Mouse (Mus musculus) heart, embryonic 12.5 days (tissue): ENCODE data around the gene Klhl5. TPM values are rescaled to one million over a fixed set of nuclear protein-coding genes. Genes with fewer than 3 reads are reported as not detected.

Source experiments
- ATAC-seq: fragments of 200-750 bp; cut with Nextera tagmentation; 2 replicates; pipeline ENCODE4 v1.8.0; 2017; ENCODE audit warnings: moderate TSS enrichment, moderate library complexity; ENCODE audit not compliant: insufficient number of reproducible peaks, low FRiP score
- H3K27ac ChIP-seq: fragments of 300-500 bp; sonication (generic); 2 replicates; pipeline ENCODE4 v1.5.1; 2016; ENCODE audit warnings: mild to moderate bottlenecking, moderate library complexity; ENCODE audit not compliant: poor library complexity, severe bottlenecking
- H3K27me3 ChIP-seq: fragments of 300-500 bp; sonication (generic); replicated peaks from 2 replicates; pipeline ENCODE4 v1.6.1; 2016; ENCODE audit warnings: mild to moderate bottlenecking, moderate library complexity
- H3K36me3 ChIP-seq: fragments of 300-500 bp; sonication (generic); 2 replicates; pipeline ENCODE4 v1.6.1; 2016; ENCODE audit warnings: mild to moderate bottlenecking, moderate library complexity
- H3K4me1 ChIP-seq: fragments of 300-500 bp; sonication (generic); replicated peaks from 2 replicates; pipeline ENCODE4 v1.6.1; 2016; ENCODE audit warnings: mild to moderate bottlenecking
- H3K4me2 ChIP-seq: fragments of 300-500 bp; sonication (generic); 2 replicates; pipeline ENCODE4 v1.6.1; 2016; ENCODE audit warnings: mild to moderate bottlenecking, moderate library complexity
- H3K4me3 ChIP-seq: fragments of 300-500 bp; sonication (generic); 2 replicates; pipeline ENCODE4 v1.5.1; 2016; ENCODE audit warnings: mild to moderate bottlenecking
- H3K9ac ChIP-seq: fragments of 300-500 bp; sonication (generic); 2 replicates; pipeline ENCODE4 v1.6.1; 2016; ENCODE audit warnings: mild to moderate bottlenecking, moderate library complexity
- H3K9me3 ChIP-seq: fragments of 300-500 bp; sonication (generic); replicated peaks from 2 replicates; pipeline ENCODE4 v1.6.1; 2016; ENCODE audit warnings: mild to moderate bottlenecking, moderate library complexity
- WGBS: fragments of 180-500 bp; shearing (Covaris S2); methylation state at CpG from one replicate; pipeline ENCODE4 v1.1.7; 2016; 5-methylcytosine and 5-hydroxymethylcytosine counted together
- polyA plus RNA-seq: library from polyadenylated mRNA; unstranded; fragments of >200 nt; fragmentation: Nextera tagmentation; extraction: Ambion mirVana; gene quantifications from 2 replicates; pipeline ENCODE4 v1.2.1, GENCODE M21; 2016

Klhl5 gene
- polyA plus RNA-seq, 1 experiment from 2014 or later = 18.8 TPM

DNA sequence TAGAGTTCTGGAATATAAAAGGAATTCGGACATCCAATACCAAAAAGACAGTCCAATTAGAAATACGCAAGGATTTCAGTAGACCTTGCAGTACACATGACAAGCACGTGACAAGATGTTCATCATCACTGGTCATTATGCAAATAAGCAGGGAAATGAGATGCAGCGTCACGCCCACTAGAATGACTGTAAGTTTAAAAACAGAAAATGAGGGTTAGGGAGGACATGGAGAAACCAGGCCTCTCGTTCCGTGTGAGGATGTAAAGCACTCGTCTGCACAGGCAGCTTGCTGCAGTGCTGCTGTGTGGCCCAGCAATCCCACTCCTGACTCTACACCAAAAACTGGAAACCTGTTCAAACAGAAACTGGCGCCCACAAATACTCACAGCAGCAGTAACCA, 62.9 kb downstream of the Klhl5 start:
- Histone ChIP-seq H3K27ac (no peak overlapping the region), H3K36me3 (peaks cover 12% of the 10 kb centered on the region; the same call in 1 of the 2 replicates), H3K4me3 (no peak overlapping the region), H3K4me1 (peaks cover 19% of the 10 kb centered on the region), H3K9me3 (no peaks in the 10 kb centered on the region), H3K9ac (no peak overlapping the region), H3K27me3 (no peaks in the 10 kb centered on the region), H3K4me2 (no peak overlapping the region)
- whole genome bisulfite sequencing = 90% methylated on average over 9 of the region's 9 CpGs
- no peak for ATAC-seq

DNA sequence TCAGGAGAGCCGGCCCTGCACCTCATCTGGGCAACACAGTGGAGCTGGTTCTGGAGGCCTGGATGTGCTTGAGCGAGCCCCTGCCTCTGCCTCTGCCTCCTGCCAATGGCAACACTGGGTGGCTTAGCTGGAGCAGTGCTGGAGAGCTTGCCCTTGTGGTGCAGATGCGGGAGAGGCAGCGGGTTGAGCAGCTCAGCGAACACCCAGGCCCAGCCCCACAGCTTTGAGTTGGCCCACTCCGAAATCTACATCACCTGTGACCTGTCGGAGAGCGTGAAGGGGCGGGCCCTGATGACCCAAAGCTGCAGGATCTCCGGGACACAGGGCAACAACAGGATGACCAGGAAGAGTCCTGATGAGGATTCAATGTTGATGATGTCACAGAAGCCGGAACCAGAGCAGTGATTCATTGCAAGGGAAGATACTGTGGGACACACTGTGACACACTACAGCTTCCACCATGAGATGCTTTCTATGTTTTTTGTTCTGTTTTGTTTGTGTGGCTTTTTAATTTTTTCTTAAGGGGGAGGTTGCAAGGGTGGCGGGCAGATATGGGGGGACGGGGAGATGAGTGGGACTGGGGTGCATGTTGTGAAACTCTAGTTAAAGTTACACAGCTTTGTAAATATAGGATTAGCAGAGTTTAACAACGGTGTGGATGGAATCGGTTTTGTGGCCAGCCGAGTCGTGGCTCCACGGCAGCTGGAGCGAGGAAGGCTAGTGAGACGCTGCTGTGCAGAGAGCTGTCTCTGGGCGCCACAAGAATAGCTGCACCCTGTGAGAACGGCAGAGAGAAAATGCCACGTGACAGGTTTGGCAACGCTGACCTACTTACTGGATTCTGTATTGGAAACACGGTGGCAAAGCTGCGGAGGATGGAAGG, 67.9 kb downstream of the Klhl5 start:
- no peak for ATAC-seq
- 61% methylated on average over 26 of the region's 26 CpGs for WGBS
- no peak overlapping the region for H3K4me3 ChIP-seq

DNA sequence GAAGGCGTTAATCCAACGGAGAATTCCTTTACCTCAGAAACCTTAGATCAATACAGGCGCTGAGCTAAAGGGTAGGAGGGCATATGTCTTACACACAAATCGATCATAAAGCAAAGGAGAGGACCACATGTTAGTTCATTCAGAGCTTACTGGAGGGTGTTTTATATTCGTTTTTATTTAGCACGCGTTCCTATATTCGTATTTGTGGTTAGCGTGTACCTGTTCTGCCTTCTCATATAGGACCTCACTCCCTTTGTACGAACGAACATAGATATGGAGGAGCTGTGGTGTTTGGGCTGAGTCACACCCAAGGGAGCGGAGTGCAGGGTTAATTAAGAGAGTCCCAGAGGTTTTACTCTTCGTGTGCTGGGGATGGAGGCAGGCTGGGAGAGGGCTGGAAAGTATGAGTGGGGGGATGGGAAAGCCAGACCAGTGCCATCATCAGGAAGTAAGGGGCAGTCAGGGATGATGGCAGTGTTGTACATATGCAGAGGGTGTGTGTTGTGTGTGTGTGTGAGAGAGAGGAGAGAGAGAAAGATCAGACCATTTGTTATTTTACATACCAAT, 68.7 kb downstream of the Klhl5 start:
- peaks cover 33% of the 10 kb centered on the region for H3K4me1 ChIP-seq
- 68% methylated on average over 13 of the region's 13 CpGs for WGBS
- peak overlapping the region; percentile 17 for H3K4me2 ChIP-seq
- no peak overlapping the region for H3K9ac ChIP-seq
- no peak overlapping the region for H3K4me3 ChIP-seq
- peak overlapping the region; percentile 47; the same call in 1 of the 2 replicates for H3K27ac ChIP-seq
- H3K9me3 ChIP-seq = no peaks in the 10 kb centered on the region
- H3K27me3 ChIP-seq = no peaks in the 10 kb centered on the region
- ATAC-seq = no peak
- no peaks in the 10 kb centered on the region for H3K36me3 ChIP-seq

More for the DNA sequence above, 67.9 kb downstream of the Klhl5 start:
- H3K9ac ChIP-seq = no peak overlapping the region
- peak overlapping the region; percentile 17 for H3K4me2 ChIP-seq
- H3K9me3 ChIP-seq = no peaks in the 10 kb centered on the region
- H3K27ac ChIP-seq = no peak overlapping the region
- H3K36me3 ChIP-seq = no peaks in the 10 kb centered on the region
- H3K4me1 ChIP-seq = peaks cover 29% of the 10 kb centered on the region
- H3K27me3 ChIP-seq = no peaks in the 10 kb centered on the region

DNA sequence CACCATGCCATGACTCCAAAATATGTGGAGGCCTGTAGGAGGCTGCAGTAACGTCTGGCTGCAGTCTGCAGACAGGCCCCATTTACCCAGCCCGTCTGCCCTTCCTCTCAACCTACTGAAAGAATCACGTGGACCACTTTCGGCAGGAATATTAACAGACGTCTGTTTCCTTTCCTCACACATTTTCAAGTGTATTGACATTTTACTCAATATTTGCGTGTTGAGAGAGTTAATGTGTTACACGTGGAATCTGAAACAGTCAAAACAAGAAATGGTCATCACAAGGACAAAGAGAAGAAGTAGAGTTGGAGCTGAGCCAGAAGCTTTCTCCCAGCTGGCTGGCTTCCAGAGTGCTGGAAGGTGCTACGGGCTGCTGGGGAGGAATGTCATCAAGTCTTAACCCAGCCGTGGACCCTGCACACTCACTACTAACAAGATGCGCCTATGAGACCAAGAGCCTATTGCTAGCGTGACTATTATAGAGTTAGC, 69.7 kb downstream of the Klhl5 start:
- WGBS = 11% methylated on average over 11 of the region's 11 CpGs
- 0 out of 2 replicates have a peak overlapping the region, but pooled peaks have one; percentile 1 for H3K9ac ChIP-seq

DNA sequence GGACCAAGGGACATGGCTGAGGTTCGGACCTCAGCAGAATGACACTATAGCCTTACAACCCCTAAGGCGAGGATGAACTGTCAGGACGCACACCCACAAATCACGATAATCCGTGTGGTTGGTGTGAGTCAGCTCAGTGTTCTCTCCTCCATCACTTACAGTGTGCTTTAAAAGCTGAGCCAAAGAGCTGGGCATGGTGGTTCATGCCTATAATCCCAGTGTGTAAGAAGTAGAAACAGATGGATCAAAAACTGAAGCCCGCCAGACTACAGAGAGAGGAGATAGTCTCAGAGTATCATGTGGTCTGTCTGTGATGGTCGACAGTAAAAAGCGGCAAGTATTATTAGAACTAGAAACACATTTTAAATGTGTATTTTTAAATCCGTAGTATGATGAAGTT, 71.1 kb downstream of the Klhl5 start:
- WGBS = 93% methylated on average over 9 of the region's 9 CpGs
- ATAC-seq = no peak

More for the DNA sequence above, 69.7 kb downstream of the Klhl5 start:
- H3K27ac ChIP-seq = peak overlapping the region; percentile 86
- peak; percentile 56; the same call in 1 of the 2 replicates for ATAC-seq
- H3K4me2 ChIP-seq = peak overlapping the region; percentile 34
- no peaks in the 10 kb centered on the region for H3K36me3 ChIP-seq
- no peaks in the 10 kb centered on the region for H3K9me3 ChIP-seq
- no peak overlapping the region for H3K4me3 ChIP-seq
- peaks cover 42% of the 10 kb centered on the region for H3K4me1 ChIP-seq
- H3K27me3 ChIP-seq = no peaks in the 10 kb centered on the region

DNA sequence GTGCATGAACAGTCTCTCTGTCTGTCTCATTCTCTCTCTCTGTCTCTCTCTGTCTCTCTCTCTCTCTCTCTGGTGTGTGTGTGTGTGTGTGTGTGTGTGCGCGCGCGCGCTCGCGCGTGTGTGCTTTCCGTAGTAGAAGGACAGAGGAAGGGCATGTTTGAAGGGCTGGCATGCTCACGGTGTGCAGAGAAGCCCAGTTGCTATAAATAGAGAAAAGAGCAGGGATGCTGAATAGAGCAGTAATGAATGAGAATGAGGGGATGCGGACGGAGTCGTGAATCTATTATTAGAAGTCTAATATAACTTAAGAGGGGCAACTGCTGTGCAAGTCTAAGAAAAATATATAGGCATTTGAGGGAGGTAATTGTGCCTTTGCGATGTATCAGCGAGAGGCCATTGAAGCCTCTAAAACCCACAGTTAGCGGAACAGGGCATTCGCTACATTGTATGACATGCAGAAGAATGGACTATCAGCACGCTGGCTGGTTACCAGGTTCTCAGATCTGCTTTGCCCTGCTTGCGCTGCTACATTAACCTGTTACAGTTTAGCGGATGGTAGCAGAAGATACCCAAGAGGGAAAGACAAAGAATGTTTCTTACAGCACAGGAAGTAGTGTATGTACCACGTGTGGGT, 73.9 kb downstream of the Klhl5 start:
- H3K4me1 ChIP-seq = peaks cover 39% of the 10 kb centered on the region
- no peaks in the 10 kb centered on the region for H3K36me3 ChIP-seq
- peak; percentile 56 for ATAC-seq
- H3K27ac ChIP-seq = peak overlapping the region; percentile 89
- no peaks in the 10 kb centered on the region; the same call in 1 of the 2 replicates for H3K9me3 ChIP-seq
- no peak overlapping the region for H3K4me3 ChIP-seq
- H3K9ac ChIP-seq = no peak overlapping the region
- WGBS = 49% methylated on average over 21 of the region's 21 CpGs
- H3K27me3 ChIP-seq = no peaks in the 10 kb centered on the region
- H3K4me2 ChIP-seq = peak overlapping the region; percentile 33; the same call in 1 of the 2 replicates

More for the DNA sequence above, 71.1 kb downstream of the Klhl5 start:
- Histone ChIP-seq H3K4me1 (peaks cover 46% of the 10 kb centered on the region), H3K4me3 (no peak overlapping the region), H3K27me3 (no peaks in the 10 kb centered on the region), H3K9me3 (no peaks in the 10 kb centered on the region), H3K4me2 (no peak overlapping the region), H3K27ac (no peak overlapping the region), H3K9ac (no peak overlapping the region), H3K36me3 (no peaks in the 10 kb centered on the region)

DNA sequence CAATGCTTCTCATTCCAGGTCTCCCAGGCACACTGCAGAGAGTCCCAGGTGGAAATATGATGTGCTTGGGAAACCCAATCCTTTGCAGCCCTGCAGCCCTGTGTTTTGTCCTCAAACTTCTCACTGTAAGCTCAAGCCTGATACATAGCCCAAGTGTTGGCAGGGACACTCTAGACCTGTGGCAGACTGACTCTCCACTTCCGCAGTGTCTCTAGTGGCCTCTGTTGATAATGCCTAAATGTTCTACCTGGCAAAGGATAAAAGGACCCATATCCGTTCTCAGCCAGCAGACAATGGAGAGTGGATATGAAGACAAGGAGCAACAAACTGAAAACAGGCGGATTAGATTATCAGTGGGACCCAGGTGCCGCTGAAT, 74.4 kb downstream of the Klhl5 start:
- 47% methylated on average over 4 of the region's 4 CpGs for WGBS
- Histone ChIP-seq H3K9me3 (no peaks in the 10 kb centered on the region; the same call in 1 of the 2 replicates), H3K27me3 (no peaks in the 10 kb centered on the region)

DNA sequence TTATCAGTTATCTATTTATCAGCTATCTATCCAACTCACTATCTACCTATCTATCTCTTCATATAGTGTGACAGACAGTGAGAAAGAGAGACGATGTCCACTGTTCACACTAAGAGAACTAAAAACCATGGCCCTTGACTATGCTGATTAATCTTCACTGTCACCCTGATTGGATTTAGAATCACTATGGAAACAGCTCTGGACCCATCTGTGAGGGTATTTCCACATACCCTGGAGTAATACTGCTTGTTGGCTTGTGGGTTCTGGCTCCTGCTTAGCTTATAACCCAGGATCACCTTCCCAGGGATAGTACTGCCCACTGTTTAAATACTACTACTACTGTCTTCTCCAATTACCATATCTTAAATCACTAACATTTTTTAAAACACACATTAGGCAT, 74.9 kb downstream of the Klhl5 start:
- no peaks in the 10 kb centered on the region; the same call in 1 of the 2 replicates for H3K9me3 ChIP-seq
- peaks cover 32% of the 10 kb centered on the region for H3K4me1 ChIP-seq
- ATAC-seq = no peak
- 82% methylated on average over 1 of the region's 1 CpGs for WGBS
- H3K36me3 ChIP-seq = no peaks in the 10 kb centered on the region
- H3K27ac ChIP-seq = peak overlapping the region; percentile 89
- no peak overlapping the region for H3K4me3 ChIP-seq
- H3K4me2 ChIP-seq = no peak overlapping the region
- H3K9ac ChIP-seq = no peak overlapping the region
- no peaks in the 10 kb centered on the region for H3K27me3 ChIP-seq

More for the DNA sequence above, 74.4 kb downstream of the Klhl5 start:
- Histone ChIP-seq H3K4me2 (0 out of 2 replicates have a peak overlapping the region, but pooled peaks have one; percentile 33), H3K4me3 (no peak overlapping the region), H3K27ac (peak overlapping the region; percentile 89), H3K36me3 (no peaks in the 10 kb centered on the region), H3K9ac (no peak overlapping the region), H3K4me1 (peaks cover 37% of the 10 kb centered on the region)
- ATAC-seq = peak; percentile 36; the same call in 1 of the 2 replicates

DNA sequence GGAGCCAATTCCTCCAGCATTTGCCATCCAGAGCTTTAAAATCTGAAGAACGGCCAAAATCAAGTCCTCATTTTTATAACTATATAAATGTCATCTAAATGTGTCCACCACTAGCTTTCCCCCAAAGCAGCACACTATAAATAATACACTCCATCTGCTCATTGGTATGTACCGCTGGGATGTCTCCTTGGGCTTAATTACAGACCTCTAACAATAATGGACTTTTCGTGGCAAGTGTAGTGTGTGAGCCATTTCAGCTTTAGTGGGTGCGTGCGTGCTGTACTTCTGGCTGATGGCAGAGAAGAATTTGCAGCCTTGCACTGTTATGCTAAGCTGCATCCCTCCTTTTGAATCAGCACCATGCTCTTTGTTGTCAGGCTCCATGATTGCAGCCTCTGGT, 84.3 kb downstream of the Klhl5 start:
- Histone ChIP-seq H3K27ac (no peak overlapping the region), H3K9me3 (peaks cover 10% of the 10 kb centered on the region; the same call in 1 of the 2 replicates), H3K27me3 (no peaks in the 10 kb centered on the region), H3K9ac (no peak overlapping the region), H3K4me2 (no peak overlapping the region), H3K4me1 (no peaks in the 10 kb centered on the region), H3K36me3 (no peaks in the 10 kb centered on the region), H3K4me3 (no peak overlapping the region)
- WGBS = 90% methylated on average over 5 of the region's 5 CpGs
- ATAC-seq = no peak

DNA sequence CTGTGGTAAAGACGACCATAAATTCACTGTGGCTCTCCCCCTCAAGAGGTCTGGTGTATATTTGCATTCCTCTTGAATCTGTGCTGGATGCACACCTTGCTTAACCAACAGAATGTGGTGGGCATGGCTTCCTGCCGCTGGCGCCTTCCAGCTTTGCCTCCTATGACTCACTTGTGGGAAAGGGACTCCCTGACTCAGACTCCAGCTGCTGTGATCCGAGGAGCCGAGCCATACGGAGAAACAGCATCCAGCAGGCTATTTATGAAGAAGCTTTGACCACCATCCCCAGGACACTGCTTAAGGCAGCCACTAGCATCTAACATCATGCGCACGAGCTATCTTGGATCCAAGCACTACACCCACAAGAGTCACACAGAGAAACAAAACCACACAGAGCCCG, 87.1 kb downstream of the Klhl5 start:
- 84% methylated on average over 9 of the region's 9 CpGs for WGBS

More for the DNA sequence above, 87.1 kb downstream of the Klhl5 start:
- H3K9ac ChIP-seq = no peak overlapping the region
- H3K9me3 ChIP-seq = peaks cover 8% of the 10 kb centered on the region; the same call in 1 of the 2 replicates
- H3K4me2 ChIP-seq = no peak overlapping the region
- no peak for ATAC-seq
- H3K27ac ChIP-seq = no peak overlapping the region
- H3K4me1 ChIP-seq = no peaks in the 10 kb centered on the region
- no peaks in the 10 kb centered on the region for H3K27me3 ChIP-seq
- H3K36me3 ChIP-seq = no peaks in the 10 kb centered on the region
- H3K4me3 ChIP-seq = no peak overlapping the region
